Mouse (Mus musculus) stomach, postnatal 0 days (tissue): ENCODE data around the gene Stxbp4.

Source experiments
- CTCF ChIP-seq: IDR thresholded peaks from 2 replicates; pipeline ENCODE4 v1.5.1; 2016; ENCODE audit warnings: antibody characterized with exemption, low read depth, mild to moderate bottlenecking, moderate library complexity
- EP300 ChIP-seq: optimal IDR thresholded peaks from 2 replicates; pipeline ENCODE3; 2016; ENCODE audit warnings: antibody characterized with exemption

DNA sequence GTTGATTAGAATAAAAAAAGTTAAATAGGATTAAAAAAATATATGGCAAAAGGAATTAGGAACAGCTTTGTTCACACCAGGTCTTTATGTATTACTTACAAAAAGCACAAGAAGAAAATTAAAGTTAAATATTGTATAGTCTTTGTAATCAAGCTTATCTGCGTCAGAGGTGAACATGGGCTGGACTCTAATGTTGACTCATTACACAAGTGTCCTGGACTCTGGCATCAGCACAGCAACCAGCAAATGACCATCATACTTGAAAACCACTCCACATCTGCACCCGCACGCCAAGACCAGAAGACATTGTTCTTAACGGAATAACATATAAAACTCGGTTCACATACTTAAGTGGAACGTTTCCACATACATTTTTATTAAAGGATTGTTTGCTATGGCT, 29.4 kb upstream of the Stxbp4 start:
- TF ChIP-seq CTCF = no peak
- TF ChIP-seq EP300 = no peak
